Mouse (Mus musculus): ENCODE measurements around the gene Fbxl15. TPM values are rescaled to one million over a fixed set of nuclear protein-coding genes. Genes with fewer than 3 reads are reported as not detected.

Fbxl15 gene
- polyA plus RNA-seq, 1 experiment from 2014 or later: 15.5 TPM

DNA sequence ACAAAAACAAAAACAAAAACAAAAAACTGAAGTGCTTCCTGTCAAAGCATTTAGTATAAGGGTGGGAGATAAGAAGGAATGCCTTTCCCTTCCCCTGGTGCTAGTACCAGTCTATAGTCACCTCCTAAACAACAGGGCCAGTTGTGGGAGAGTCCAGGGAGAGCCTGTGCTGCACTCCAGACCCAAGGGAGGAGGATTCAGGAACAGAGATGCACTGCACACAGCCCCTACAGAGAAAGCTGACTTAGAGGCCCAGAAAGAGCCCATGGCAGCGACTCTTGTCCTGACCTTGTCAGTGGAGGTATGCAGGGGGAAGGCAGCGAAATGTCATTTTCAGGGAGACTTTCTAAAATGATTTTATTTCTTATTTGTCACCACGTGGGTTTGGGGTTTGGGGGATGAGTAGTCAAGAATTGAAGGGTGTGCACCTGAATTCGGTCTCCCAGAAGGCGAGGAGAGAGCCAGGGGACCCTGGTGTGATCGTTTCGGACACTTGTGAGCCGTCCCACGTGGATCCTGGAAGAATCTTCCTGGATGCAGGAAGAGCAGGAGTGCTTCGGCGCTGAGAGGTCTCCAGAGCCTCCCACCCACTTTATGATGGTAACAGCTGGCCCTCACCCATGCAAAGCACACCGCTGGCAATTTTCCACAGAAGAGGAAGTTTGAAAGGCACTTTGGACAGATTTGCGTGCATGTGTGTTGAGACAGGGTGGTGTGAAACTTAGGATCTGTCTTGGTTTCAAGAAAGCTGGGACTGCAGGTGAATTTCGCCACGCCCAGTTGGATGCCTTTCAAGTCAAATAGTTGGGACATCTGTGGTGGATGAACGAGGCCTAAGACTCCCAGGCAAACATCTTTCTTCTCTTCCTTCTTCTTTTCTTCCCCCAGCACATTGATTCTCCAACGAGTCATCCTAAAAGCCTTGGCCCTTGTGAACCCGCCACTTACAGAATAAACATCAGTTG lies 24.5 kb upstream of the Fbxl15 start:
- peaks cover 20% of the 10 kb centered on the region for H3K4me1 ChIP-seq
- no peaks in the 10 kb centered on the region for H3K9me3 ChIP-seq
- WGBS: 51% methylated on average over 18 of the region's 18 CpGs
- no peak for ATAC-seq (ENCODE audit: low FRiP score, low read depth)
- peaks cover 26% of the 10 kb centered on the region for H3K27me3 ChIP-seq
- peak overlapping the region; percentile 75; the same call in 1 of the 2 replicates for H3K9ac ChIP-seq
- H3K4me3 ChIP-seq: peak overlapping the region; percentile 70
- peak overlapping the region; percentile 99 for H3K4me2 ChIP-seq (replicated peaks)
- H3K27ac ChIP-seq: no peak overlapping the region
- 0 out of 2 replicates have a peak, but pooled peaks cover 4% of the 10 kb centered on the region for H3K36me3 ChIP-seq

DNA sequence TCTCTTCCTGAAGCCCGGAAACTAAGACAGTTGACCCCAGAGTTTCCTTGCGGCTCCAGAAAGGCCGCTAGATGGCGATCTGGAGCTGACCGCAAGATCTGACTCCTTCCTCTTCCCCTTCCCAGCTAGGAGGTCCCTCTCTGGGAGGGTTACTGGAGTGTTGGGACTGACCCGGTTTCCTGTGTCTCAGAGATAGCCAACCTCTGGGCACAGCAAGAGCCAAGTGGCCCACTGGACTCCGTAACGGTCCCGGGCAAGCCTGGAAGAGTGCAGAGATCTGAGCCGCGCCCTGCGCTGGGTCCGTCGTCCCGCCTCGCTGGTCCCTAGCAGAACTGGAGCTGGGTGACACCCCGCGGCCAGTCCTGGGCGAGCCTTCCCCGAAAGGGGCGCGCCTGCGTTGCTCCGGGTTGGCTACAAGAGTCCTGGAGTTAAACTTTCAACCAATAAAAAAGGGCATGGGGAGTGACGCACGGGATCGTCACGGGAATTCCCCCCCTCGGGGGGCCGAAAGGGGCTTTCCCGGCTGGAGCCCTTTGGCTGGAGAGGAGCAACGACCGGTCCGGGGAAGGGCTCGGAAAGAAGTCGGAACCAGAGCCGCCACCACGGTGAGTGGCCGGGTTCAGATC lies 23.7 kb upstream of the Fbxl15 start, which contains the start of gene Nfkb2:
Nfkb2 (plus strand) TSS at position 105 of the 626 bp plus-strand sequence.
- H3K9ac ChIP-seq: peak within 1 kb of the TSS; percentile 75
- H3K27ac ChIP-seq: peak within 1 kb of the TSS; percentile 55; the same call in 1 of the 2 replicates
- H3K4me3 ChIP-seq: peak within 1 kb of the TSS; percentile 70
- H3K9me3 ChIP-seq: no peaks in the 10 kb centered on the region
- 0 out of 2 replicates have a peak, but pooled peaks cover 4% of the 10 kb centered on the region for H3K36me3 ChIP-seq
- H3K4me2 ChIP-seq (replicated peaks): peak within 1 kb of the TSS; percentile 99
- peak; percentile 88 for ATAC-seq (ENCODE audit: low FRiP score, low read depth)
- H3K27me3 ChIP-seq: peaks cover 28% of the 10 kb centered on the region
- peaks cover 25% of the 10 kb centered on the region for H3K4me1 ChIP-seq
- under 1% methylated on average over 39 of the region's 39 CpGs for WGBS

DNA sequence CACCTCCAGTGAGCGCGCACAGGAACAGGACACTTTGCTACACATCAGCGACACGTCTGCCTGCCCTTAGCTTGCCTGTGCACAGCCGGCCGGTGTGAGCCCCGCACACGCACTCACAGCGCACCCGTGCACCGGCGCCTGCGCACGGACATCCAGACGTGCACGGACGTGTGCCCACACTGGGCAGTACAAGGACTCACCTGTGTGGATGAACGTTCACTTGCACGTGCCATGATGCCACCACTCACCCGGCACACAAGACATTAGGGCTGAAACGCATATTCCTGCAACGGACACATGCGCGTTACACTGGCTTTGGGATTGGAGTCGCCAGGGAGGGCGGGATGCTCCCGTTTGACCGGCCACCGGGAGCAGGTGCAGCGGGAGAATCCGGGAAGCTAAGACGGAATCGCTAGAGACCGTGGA lies 23.1 kb upstream of the Fbxl15 start:
- Histone ChIP-seq H3K4me3 (peak overlapping the region; percentile 70), H3K9me3 (no peaks in the 10 kb centered on the region), H3K4me2 (replicated peaks) (peak overlapping the region; percentile 99), H3K9ac (peak overlapping the region; percentile 75), H3K27ac (peak overlapping the region; percentile 55; the same call in 1 of the 2 replicates), H3K27me3 (peaks cover 33% of the 10 kb centered on the region), H3K4me1 (peaks cover 25% of the 10 kb centered on the region), H3K36me3 (peaks cover 8% of the 10 kb centered on the region)
- ATAC-seq (ENCODE audit: low FRiP score, low read depth): 0 out of 2 replicates have a peak, but pooled peaks have one; percentile 16
- WGBS: under 1% methylated on average over 34 of the region's 34 CpGs

DNA sequence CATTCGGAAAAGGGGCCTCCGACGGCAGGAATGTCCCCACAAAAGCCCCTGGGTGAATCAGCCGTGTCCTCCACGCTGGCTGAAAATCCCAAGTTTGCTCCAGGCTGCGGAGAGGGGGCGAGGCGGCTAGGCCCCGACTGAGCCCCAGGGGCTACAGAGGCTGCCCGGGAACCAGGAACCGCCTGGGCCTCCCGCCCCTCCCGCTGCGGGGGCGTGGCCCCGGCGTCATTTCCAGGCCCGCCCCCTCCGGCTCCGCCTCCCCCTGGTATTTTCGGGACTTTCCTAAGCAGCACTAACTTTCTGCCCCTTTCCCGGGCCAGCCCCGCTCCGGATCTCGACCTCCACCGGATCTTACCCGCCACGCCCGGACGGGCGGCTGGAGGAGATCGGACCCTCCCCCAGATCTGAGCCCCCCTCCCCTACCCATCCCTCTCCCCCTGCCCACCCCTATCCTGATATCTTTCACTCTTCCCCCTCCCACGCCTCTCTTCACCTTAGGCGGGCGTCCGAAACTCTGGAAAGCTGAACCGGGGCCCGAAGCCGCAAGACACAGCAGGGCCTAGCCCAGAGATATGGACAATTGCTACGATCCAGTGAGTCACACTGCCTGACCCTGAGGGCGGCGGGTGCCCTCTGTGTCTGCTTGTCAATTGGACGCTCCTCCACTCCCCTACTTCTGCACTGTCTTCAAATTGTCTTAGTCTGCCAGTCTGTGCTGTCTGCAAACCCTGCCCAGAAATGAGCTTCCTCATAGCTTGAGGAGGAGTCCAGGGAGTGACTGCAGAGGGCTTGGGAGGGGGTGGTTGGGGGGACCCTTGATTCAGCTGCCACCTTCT lies 22.3 kb upstream of the Fbxl15 start:
- Histone ChIP-seq H3K9ac (peak overlapping the region; percentile 75), H3K4me3 (peak overlapping the region; percentile 70), H3K4me2 (replicated peaks) (peak overlapping the region; percentile 99), H3K4me1 (peaks cover 25% of the 10 kb centered on the region), H3K9me3 (no peaks in the 10 kb centered on the region), H3K27ac (peak overlapping the region; percentile 10; the same call in 1 of the 2 replicates), H3K27me3 (peaks cover 33% of the 10 kb centered on the region), H3K36me3 (peaks cover 15% of the 10 kb centered on the region)
- WGBS: 1% methylated on average over 43 of the region's 43 CpGs
- peak; percentile 72 for ATAC-seq (ENCODE audit: low FRiP score, low read depth)

DNA sequence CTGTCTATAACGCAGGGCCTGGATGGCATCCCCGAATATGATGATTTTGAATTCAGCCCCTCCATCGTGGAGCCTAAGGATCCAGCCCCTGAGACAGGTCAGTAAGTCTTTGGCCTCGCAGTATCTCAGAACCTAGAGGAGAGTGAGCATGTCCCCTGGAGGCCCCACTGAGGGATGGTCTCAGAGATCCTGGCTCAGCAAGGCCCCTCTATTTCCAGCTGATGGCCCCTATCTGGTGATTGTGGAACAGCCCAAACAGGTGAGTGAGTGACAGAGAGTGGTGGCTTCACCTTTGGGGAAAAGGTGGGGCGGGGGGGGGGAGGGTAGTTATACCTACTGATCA lies 21.7 kb upstream of the Fbxl15 start:
- H3K27me3 ChIP-seq: peaks cover 33% of the 10 kb centered on the region
- 51% methylated on average over 5 of the region's 5 CpGs for WGBS
- peak overlapping the region; percentile 99 for H3K4me2 ChIP-seq (replicated peaks)
- peaks cover 25% of the 10 kb centered on the region for H3K4me1 ChIP-seq
- H3K9ac ChIP-seq: peak overlapping the region; percentile 75
- ATAC-seq (ENCODE audit: low FRiP score, low read depth): no peak
- H3K27ac ChIP-seq: no peak overlapping the region
- H3K4me3 ChIP-seq: peak overlapping the region; percentile 70
- peaks cover 21% of the 10 kb centered on the region for H3K36me3 ChIP-seq
- H3K9me3 ChIP-seq: no peaks in the 10 kb centered on the region

DNA sequence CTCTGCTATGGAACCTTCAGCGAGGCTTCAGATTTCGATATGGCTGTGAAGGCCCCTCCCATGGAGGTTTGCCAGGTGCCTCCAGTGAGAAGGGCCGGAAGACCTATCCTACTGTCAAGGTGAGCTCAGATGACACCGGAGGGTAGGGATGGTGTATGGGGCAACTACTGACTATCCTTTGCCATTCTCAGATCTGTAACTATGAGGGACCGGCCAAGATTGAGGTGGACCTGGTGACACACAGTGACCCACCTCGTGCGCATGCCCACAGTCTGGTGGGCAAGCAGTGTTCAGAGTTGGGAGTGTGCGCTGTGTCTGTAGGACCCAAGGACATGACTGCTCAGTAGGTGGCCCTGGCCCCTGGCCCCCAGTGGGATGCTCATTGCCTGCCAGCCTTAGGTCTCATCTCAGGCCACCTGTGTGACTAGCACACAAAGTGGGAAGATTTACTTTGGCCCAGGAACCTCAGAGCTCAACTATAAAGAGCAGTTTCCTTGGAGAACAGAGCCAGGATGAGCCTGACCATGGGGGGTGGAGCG lies 21.2 kb upstream of the Fbxl15 start:
- Histone ChIP-seq H3K4me1 (peaks cover 25% of the 10 kb centered on the region), H3K9ac (no peak overlapping the region), H3K4me2 (replicated peaks) (0 out of 2 replicates have a peak overlapping the region, but pooled peaks have one; percentile 99), H3K27me3 (peaks cover 37% of the 10 kb centered on the region), H3K9me3 (no peaks in the 10 kb centered on the region), H3K27ac (no peak overlapping the region), H3K36me3 (peaks cover 27% of the 10 kb centered on the region), H3K4me3 (no peak overlapping the region)
- no peak for ATAC-seq (ENCODE audit: low FRiP score, low read depth)
- 92% methylated on average over 9 of the region's 9 CpGs for WGBS

DNA sequence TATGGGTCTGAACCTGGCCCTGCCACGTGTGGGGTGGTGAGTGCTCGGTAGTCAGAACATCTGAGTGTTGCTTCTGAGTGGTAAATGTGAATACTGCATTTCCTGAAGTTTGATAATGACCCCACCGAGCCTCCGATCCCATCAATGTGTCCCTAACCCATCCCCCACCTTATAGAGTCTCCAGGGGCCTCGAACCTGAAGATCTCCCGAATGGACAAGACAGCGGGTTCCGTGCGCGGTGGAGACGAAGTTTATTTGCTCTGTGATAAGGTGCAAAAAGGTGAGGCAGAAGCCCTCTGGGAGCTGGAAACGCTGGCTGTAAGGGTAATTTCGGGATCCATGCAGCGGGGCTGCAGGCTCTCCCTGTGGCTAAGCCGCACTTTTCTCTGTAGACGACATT lies 20.2 kb upstream of the Fbxl15 start:
- Histone ChIP-seq H3K4me1 (peaks cover 25% of the 10 kb centered on the region), H3K4me3 (no peak overlapping the region), H3K36me3 (peaks cover 37% of the 10 kb centered on the region), H3K9me3 (no peaks in the 10 kb centered on the region), H3K4me2 (replicated peaks) (no peak overlapping the region), H3K27ac (no peak overlapping the region), H3K27me3 (peaks cover 42% of the 10 kb centered on the region), H3K9ac (no peak overlapping the region)
- ATAC-seq (ENCODE audit: low FRiP score, low read depth): no peak
- 79% methylated on average over 16 of the region's 16 CpGs for WGBS

DNA sequence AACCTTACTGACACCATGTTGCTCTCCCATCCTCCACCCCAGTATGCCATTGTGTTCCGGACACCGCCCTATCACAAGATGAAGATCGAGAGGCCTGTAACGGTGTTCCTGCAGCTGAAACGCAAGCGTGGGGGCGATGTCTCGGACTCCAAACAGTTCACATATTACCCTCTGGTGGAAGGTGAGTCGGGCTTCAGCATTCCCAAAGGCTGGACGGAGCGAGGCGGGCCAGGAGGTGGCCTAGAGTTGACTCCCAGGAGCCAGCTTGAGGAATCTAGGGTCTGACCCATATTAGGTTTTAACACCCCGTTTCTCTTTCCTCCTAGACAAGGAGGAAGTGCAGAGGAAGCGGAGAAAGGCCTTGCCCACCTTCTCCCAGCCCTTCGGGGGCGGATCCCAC lies 19.7 kb upstream of the Fbxl15 start:
- peak overlapping the region; percentile 45 for H3K4me3 ChIP-seq
- H3K9me3 ChIP-seq: no peaks in the 10 kb centered on the region
- peak overlapping the region; percentile 80 for H3K4me2 ChIP-seq (replicated peaks)
- H3K4me1 ChIP-seq: peaks cover 24% of the 10 kb centered on the region
- H3K27ac ChIP-seq: no peak overlapping the region
- ATAC-seq (ENCODE audit: low FRiP score, low read depth): no peak
- WGBS: 55% methylated on average over 16 of the region's 16 CpGs
- H3K36me3 ChIP-seq: peaks cover 41% of the 10 kb centered on the region
- H3K9ac ChIP-seq: no peak overlapping the region
- peaks cover 48% of the 10 kb centered on the region for H3K27me3 ChIP-seq

DNA sequence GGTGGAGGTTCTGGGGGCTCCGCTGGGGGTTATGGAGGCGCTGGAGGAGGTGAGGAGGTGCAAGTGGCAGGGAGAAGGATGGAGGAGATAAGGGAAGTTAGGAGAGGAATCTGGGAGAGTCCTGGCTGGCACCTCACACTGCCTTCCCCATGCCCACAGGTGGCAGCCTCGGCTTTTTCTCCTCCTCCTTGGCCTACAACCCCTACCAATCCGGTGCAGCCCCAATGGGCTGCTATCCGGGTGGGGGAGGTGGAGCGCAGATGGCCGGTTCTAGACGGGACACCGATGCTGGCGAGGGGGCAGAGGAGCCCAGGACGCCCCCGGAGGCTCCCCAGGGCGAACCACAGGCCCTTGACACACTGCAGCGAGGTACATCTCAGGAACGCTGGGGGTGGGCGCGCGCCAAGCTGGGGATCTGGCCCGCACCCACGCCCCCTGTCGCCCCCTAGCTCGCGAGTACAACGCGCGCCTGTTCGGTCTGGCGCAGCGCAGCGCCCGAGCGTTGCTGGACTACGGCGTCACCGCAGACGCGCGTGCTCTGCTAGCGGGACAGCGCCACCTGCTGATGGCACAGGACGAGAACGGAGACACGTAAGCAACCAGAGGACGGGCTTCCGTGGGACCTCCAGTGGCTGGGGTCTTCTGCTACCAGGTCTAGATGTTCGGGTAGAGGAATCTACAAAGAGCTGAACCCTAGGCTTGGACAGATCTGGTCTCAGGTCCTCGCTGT lies 19.1 kb upstream of the Fbxl15 start:
- H3K4me2 ChIP-seq (replicated peaks): peak overlapping the region; percentile 80
- H3K4me3 ChIP-seq: peak overlapping the region; percentile 45
- ATAC-seq (ENCODE audit: low FRiP score, low read depth): peak; percentile 5; the same call in 1 of the 2 replicates
- peaks cover 19% of the 10 kb centered on the region for H3K4me1 ChIP-seq
- H3K9me3 ChIP-seq: no peaks in the 10 kb centered on the region
- peak overlapping the region; percentile 65 for H3K9ac ChIP-seq
- WGBS: 2% methylated on average over 47 of the region's 47 CpGs
- no peak overlapping the region for H3K27ac ChIP-seq
- H3K36me3 ChIP-seq: peaks cover 41% of the 10 kb centered on the region
- peaks cover 53% of the 10 kb centered on the region for H3K27me3 ChIP-seq

DNA sequence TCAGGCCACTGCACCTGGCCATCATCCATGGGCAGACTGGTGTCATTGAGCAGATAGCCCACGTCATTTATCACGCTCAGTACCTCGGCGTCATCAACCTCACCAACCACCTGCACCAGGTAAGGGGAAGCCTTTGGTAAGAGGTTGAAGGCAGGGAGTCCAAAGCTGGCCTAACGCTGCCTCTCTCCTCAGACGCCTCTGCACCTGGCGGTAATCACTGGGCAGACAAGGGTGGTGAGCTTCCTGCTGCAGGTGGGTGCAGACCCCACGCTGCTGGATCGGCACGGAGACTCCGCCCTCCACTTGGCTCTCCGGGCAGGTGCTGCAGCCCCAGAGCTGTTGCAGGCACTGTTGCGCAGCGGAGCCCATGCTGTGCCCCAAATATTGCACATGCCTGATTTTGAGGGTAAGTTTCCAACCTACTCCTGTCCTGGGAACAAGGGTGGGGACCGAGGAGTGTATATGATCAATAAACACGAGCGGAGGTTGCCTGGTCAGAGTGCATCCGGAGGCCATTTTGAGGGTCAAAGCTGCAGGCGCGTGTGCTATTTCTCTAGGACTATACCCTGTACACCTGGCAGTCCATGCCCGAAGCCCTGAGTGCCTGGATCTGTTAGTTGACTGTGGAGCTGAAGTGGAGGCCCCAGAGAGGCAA lies 18.2 kb upstream of the Fbxl15 start:
- no peak for ATAC-seq (ENCODE audit: low FRiP score, low read depth)
- no peak overlapping the region for H3K27ac ChIP-seq
- peaks cover 41% of the 10 kb centered on the region for H3K36me3 ChIP-seq
- no peak overlapping the region for H3K4me3 ChIP-seq
- H3K9ac ChIP-seq: no peak overlapping the region; the same call in 1 of the 2 replicates
- WGBS: 79% methylated on average over 21 of the region's 21 CpGs
- H3K9me3 ChIP-seq: no peaks in the 10 kb centered on the region
- H3K27me3 ChIP-seq: peaks cover 62% of the 10 kb centered on the region
- H3K4me2 ChIP-seq (replicated peaks): peak overlapping the region; percentile 80; the same call in 1 of the 2 replicates
- H3K4me1 ChIP-seq: peaks cover 15% of the 10 kb centered on the region

Data from limb, embryonic 13.5 days (tissue).